Mouse (Mus musculus): ENCODE results near the gene Nppa. TPM values are rescaled to one million over a fixed set of nuclear protein-coding genes. Genes with fewer than 3 reads are reported as not detected.
A peak's percentile ranks its signal among the peaks of the same experiment; 100 is the strongest.

The Nppa gene
- total and polyA plus RNA-seq, 2 experiments = not detected

DNA sequence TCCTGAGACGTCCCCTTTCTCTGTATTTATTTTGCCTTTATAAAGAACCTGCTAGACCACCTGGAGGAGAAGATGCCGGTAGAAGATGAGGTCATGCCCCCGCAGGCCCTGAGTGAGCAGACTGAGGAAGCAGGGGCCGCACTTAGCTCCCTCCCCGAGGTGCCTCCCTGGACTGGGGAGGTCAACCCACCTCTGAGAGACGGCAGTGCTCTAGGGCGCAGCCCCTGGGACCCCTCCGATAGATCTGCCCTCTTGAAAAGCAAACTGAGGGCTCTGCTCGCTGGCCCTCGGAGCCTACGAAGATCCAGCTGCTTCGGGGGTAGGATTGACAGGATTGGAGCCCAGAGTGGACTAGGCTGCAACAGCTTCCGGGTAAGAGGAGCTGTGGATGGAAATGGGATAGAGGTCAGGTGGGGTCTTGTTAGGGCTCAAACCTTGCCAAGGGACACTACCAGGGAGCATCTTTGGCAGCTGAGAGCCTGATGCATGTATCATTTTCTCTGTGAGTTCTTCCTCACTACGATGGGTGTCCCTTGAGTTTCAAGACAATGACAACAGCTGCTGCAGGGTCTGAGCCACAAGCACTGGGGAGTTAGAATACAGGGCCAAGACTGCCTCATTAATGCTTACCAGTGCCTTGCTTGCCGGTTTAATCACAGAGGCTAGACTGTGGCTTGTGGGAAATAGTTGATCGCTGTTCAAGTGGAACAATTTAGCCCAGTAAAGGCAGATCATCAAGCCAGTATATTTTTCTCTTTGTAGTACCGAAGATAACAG is 679 bp downstream of the Nppa start:
- 84% methylated on average over 17 of the region's 17 CpGs for WGBS
- Histone ChIP-seq H3K27me3 (ENCODE audit: control insufficient read depth, insufficient read depth, low read length) (no peaks in the 10 kb centered on the region), H3K27ac (replicated peaks; ENCODE audit: insufficient read depth, low read depth, low read length) (no peak overlapping the region), H3K4me3 (ENCODE audit: insufficient read depth, low read depth, low read length) (no peak overlapping the region), H3K4me1 (ENCODE audit: control insufficient read depth, insufficient read depth, low read length) (no peaks in the 10 kb centered on the region), H3K36me3 (ENCODE audit: control insufficient read depth, insufficient read depth, low read length) (peaks cover 2% of the 10 kb centered on the region; the same call in 1 of the 2 replicates), H3K9ac (ENCODE audit: low read depth, low read length) (no peak overlapping the region), H3K79me2 (ENCODE audit: control insufficient read depth, insufficient read depth, low read length) (no peaks in the 10 kb centered on the region)
- DNase-seq (ENCODE audit: extremely low read depth, low read depth, low spot score) = no peak
- TF ChIP-seq CTCF (IDR thresholded peaks at IDR 0.05; ENCODE audit: low read depth, low read length) (no peak), POLR2A (IDR thresholded peaks at IDR 0.05; ENCODE audit: extremely low read depth, insufficient read depth, low read length) (no peak)

DNA sequence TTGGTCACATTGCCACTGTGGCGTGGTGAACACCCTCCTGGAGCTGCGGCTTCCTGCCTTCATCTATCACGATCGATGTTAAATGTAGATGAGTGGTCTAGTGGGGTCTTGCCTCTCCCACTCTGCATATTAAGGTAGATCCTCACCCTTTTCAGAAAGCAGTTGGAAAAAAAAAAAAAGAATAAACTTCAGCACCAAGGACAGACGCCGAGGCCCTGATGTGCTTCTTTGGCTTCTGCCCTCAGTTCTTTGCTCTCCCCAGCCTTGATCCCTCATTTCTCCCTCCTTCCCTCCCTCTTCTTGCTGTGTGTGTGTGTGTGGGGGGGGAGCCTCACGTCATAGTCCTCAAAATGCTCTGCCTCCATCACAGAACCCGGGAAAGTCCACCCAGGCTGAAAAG is 1.3 kb downstream of the Nppa start:
- TF ChIP-seq CTCF (IDR thresholded peaks at IDR 0.05; ENCODE audit: low read depth, low read length) (no peak), POLR2A (IDR thresholded peaks at IDR 0.05; ENCODE audit: extremely low read depth, insufficient read depth, low read length) (no peak)
- no peak for DNase-seq (ENCODE audit: extremely low read depth, low read depth, low spot score)
- Histone ChIP-seq H3K27me3 (ENCODE audit: control insufficient read depth, insufficient read depth, low read length) (no peaks in the 10 kb centered on the region), H3K9ac (ENCODE audit: low read depth, low read length) (no peak overlapping the region), H3K4me1 (ENCODE audit: control insufficient read depth, insufficient read depth, low read length) (no peaks in the 10 kb centered on the region), H3K36me3 (ENCODE audit: control insufficient read depth, insufficient read depth, low read length) (peaks cover 7% of the 10 kb centered on the region; the same call in 1 of the 2 replicates), H3K27ac (replicated peaks; ENCODE audit: insufficient read depth, low read depth, low read length) (no peak overlapping the region), H3K4me3 (ENCODE audit: insufficient read depth, low read depth, low read length) (no peak overlapping the region), H3K79me2 (ENCODE audit: control insufficient read depth, insufficient read depth, low read length) (no peaks in the 10 kb centered on the region)
- whole genome bisulfite sequencing = 44% methylated on average over 8 of the region's 8 CpGs

DNA sequence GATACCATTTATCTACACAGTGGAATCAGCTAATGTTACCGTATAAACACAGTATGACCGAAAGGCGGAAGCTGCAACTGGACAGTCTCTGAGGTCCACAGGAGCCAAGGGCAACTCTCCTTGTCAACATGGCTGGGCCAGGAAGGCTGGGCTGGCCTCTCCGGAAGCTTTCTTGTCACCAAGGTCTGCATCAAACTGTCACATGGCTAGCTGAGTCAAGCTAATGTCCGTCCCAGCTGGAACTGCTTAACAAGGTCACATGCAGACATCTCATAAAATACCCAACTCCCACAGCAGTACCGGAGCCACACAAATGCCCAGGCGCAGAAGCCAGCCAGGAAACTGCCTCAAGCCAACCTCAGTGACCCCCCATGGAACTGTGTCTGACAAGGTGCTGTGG is 3.8 kb downstream of the Nppa start:
- Histone ChIP-seq H3K27ac (replicated peaks; ENCODE audit: insufficient read depth, low read depth, low read length) (no peak overlapping the region), H3K4me1 (ENCODE audit: control insufficient read depth, insufficient read depth, low read length) (no peaks in the 10 kb centered on the region), H3K79me2 (ENCODE audit: control insufficient read depth, insufficient read depth, low read length) (no peaks in the 10 kb centered on the region), H3K9ac (ENCODE audit: low read depth, low read length) (no peak overlapping the region), H3K27me3 (ENCODE audit: control insufficient read depth, insufficient read depth, low read length) (no peaks in the 10 kb centered on the region), H3K4me3 (ENCODE audit: insufficient read depth, low read depth, low read length) (no peak overlapping the region), H3K36me3 (ENCODE audit: control insufficient read depth, insufficient read depth, low read length) (peaks cover 12% of the 10 kb centered on the region; the same call in 1 of the 2 replicates)
- WGBS = 89% methylated on average over 7 of the region's 7 CpGs
- no peak for TF ChIP-seq POLR2A (IDR thresholded peaks at IDR 0.05; ENCODE audit: extremely low read depth, insufficient read depth, low read length)
- no peak for TF ChIP-seq CTCF (IDR thresholded peaks at IDR 0.05; ENCODE audit: low read depth, low read length)
- DNase-seq (ENCODE audit: extremely low read depth, low read depth, low spot score) = no peak

DNA sequence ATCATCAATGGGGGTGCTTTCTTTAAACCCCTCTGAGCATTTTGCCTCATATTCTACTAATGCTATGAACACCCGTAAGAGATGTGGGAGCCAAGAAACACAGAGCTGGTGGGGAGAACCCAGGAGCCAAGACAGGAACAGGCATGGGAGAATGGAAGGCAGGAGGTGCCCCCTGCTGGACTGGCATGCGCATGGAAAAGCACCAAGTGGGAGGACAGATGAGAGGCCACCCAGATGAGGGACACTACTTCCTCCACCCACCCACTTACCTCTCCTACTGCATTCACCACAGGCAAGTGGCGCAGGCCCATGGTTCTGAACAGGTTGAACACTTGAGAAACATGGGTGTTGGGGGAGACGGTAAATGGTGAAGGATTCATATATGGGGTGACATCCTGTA is 7.9 kb downstream of the Nppa start:
- Histone ChIP-seq H3K4me1 (ENCODE audit: control insufficient read depth, insufficient read depth, low read length) (no peaks in the 10 kb centered on the region), H3K9ac (ENCODE audit: low read depth, low read length) (no peak overlapping the region), H3K27ac (replicated peaks; ENCODE audit: insufficient read depth, low read depth, low read length) (no peak overlapping the region), H3K36me3 (ENCODE audit: control insufficient read depth, insufficient read depth, low read length) (peaks cover 15% of the 10 kb centered on the region; the same call in 1 of the 2 replicates), H3K27me3 (ENCODE audit: control insufficient read depth, insufficient read depth, low read length) (no peaks in the 10 kb centered on the region), H3K79me2 (ENCODE audit: control insufficient read depth, insufficient read depth, low read length) (no peaks in the 10 kb centered on the region), H3K4me3 (ENCODE audit: insufficient read depth, low read depth, low read length) (no peak overlapping the region)
- DNase-seq (ENCODE audit: extremely low read depth, low read depth, low spot score) = no peak
- 91% methylated on average over 4 of the region's 4 CpGs for WGBS
- no peak for TF ChIP-seq POLR2A (IDR thresholded peaks at IDR 0.05; ENCODE audit: extremely low read depth, insufficient read depth, low read length)
- peak; percentile 75 for TF ChIP-seq CTCF (IDR thresholded peaks at IDR 0.05; ENCODE audit: low read depth, low read length)

DNA sequence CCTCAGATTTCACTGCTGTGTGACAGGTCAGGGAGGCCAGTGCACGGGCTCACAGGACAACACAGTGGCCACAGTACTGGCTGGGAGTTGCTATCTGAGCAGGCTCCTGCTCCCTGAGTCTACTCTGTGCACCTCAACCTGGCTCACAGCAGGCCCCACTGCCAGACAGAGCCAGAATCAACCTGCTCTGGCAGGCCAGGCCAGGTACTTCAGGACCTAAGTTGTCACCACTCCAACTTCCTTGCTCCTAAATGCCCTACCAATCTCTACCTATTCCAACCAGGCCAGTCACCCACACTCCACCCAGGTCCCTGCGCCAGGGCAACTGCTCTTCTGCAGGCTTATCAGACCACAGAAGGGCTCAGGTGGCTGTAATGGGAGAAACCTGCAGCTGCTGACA is 9.1 kb downstream of the Nppa start:
- DNase-seq (ENCODE audit: extremely low read depth, low read depth, low spot score) = no peak
- 93% methylated on average over 2 of the region's 2 CpGs for WGBS
- Histone ChIP-seq H3K79me2 (ENCODE audit: control insufficient read depth, insufficient read depth, low read length) (no peaks in the 10 kb centered on the region), H3K4me3 (ENCODE audit: insufficient read depth, low read depth, low read length) (no peak overlapping the region), H3K27me3 (ENCODE audit: control insufficient read depth, insufficient read depth, low read length) (no peaks in the 10 kb centered on the region), H3K4me1 (ENCODE audit: control insufficient read depth, insufficient read depth, low read length) (no peaks in the 10 kb centered on the region), H3K36me3 (ENCODE audit: control insufficient read depth, insufficient read depth, low read length) (peaks cover 15% of the 10 kb centered on the region; the same call in 1 of the 2 replicates), H3K27ac (replicated peaks; ENCODE audit: insufficient read depth, low read depth, low read length) (no peak overlapping the region), H3K9ac (ENCODE audit: low read depth, low read length) (no peak overlapping the region)
- TF ChIP-seq CTCF (IDR thresholded peaks at IDR 0.05; ENCODE audit: low read depth, low read length) = no peak
- TF ChIP-seq POLR2A (IDR thresholded peaks at IDR 0.05; ENCODE audit: extremely low read depth, insufficient read depth, low read length) = no peak

DNA sequence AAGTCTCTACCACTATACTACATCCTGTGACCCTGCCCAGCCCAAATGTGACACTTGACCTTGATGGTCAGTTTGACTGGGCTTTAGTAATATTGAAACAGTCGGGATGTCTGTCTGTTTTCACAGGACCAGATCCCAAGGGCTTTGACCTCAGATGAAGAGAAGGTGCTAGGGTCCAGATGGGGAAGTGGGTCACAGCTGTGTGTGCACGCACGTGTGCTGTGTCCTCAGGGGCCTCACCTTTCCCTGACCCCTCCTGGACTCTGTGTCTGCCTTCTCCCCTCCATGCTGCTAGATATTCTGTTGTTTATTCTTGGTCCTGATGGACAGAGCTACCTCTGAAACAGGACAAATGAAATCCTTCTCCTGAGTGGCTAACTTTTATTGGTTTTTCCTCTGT is 10.8 kb downstream of the Nppa start:
- H3K9ac ChIP-seq (ENCODE audit: low read depth, low read length) = no peak overlapping the region
- no peak overlapping the region for H3K27ac ChIP-seq (replicated peaks; ENCODE audit: insufficient read depth, low read depth, low read length)
- H3K4me1 ChIP-seq (ENCODE audit: control insufficient read depth, insufficient read depth, low read length) = no peaks in the 10 kb centered on the region
- no peak for DNase-seq (ENCODE audit: extremely low read depth, low read depth, low spot score)
- no peak for TF ChIP-seq CTCF (IDR thresholded peaks at IDR 0.05; ENCODE audit: low read depth, low read length)
- TF ChIP-seq POLR2A (IDR thresholded peaks at IDR 0.05; ENCODE audit: extremely low read depth, insufficient read depth, low read length) = no peak
- H3K79me2 ChIP-seq (ENCODE audit: control insufficient read depth, insufficient read depth, low read length) = no peaks in the 10 kb centered on the region
- peaks cover 13% of the 10 kb centered on the region; the same call in 1 of the 2 replicates for H3K36me3 ChIP-seq (ENCODE audit: control insufficient read depth, insufficient read depth, low read length)
- no peak overlapping the region for H3K4me3 ChIP-seq (ENCODE audit: insufficient read depth, low read depth, low read length)
- 62% methylated on average over 3 of the region's 3 CpGs for WGBS
- H3K27me3 ChIP-seq (ENCODE audit: control insufficient read depth, insufficient read depth, low read length) = no peaks in the 10 kb centered on the region
